Mouse (Mus musculus) c-Kit-positive CD71-positive TER-119-negative erythroid progenitor cells, embryonic 14.5 days (primary cell): ENCODE data around the gene Tas2r120.
"Not testable (repeated sequence)": the region's sequence is repeated elsewhere in the genome, so short reads cannot be mapped to it uniquely, and the experiment has no call there.

Source experiments
- DNase-seq: peaks from one replicate; pipeline ENCODE4 v3.0.0-alpha.2; 2013; ENCODE audit warnings: low read depth

Gene Tas2r120

GRCm38 (mm10) chr6:132656653-132657052, at the start of gene Tas2r120:
Gene Tas2r120 (plus strand): TSS chr6:132656953.
- DNase-seq, result no peak

- DNase-seq, result no peak
These were observed 7.4 kb upstream of the Tas2r120 start for GRCm38 (mm10) chr6:132649399-132649798.

- no peak for DNase-seq
These were observed 5.3 kb upstream of the Tas2r120 start, which contains the start of gene A630073D07Rik for GRCm38 (mm10) chr6:132651426-132651825. Gene A630073D07Rik (minus strand): TSS chr6:132651526.

GRCm38 (mm10) chr6:132691596-132691995, 34.8 kb downstream of the Tas2r120 start:
- not testable (repeated sequence) for DNase-seq

- no peak for DNase-seq
These were observed 44.2 kb downstream of the Tas2r120 start, which contains the start of gene Tas2r121 for GRCm38 (mm10) chr6:132700907-132701306. Gene Tas2r121 (minus strand): TSS chr6:132701007.
